ENCODE assay signal across 19 mouse cellular contexts in genomic region chr15:3408478-3408877, GRCm38 (mm10).
DNase-seq lines count a peak whose midpoint lies in the region; ATAC-seq and TF ChIP-seq lines count a peak whose summit lies in the region.
"Had no signal": no experiment of that assay in that cellular context is flagged by ENCODE, and none has a peak within 500 bp of the region (broad histone marks: within the 10 kb centered on the region; RNA-seq: fewer than 3 reads in every experiment).

No protein-coding gene starts in this region.

- TF ChIP-seq EP300 in lung, postnatal 0 days (IDR thresholded peaks at IDR 0.05): peak; percentile 75

- DNase-seq in kidney, postnatal 0 days (ENCODE audit: low spot score): peak; percentile 29
- DNase-seq in kidney, postnatal 4 days: no peak
- DNase-seq in lung, postnatal 0 days (ENCODE audit: low spot score): peak; percentile 73
- no peak for DNase-seq in lung, postnatal 36 days
- DNase-seq: adrenal gland, adult 2 months; adrenal gland, adult 8-10 months; adrenal gland, postnatal 10 days; adrenal gland, postnatal 14 days; adrenal gland, postnatal 25 days; adrenal gland, postnatal 36 days; B cell, adult 2 months; cerebellum, adult 11 months; cerebellum, adult 11-12 months; cerebellum, adult 18-20 months had no signal

- no peaks in the 10 kb centered on the region for H3K9me3 ChIP-seq in kidney, postnatal 0 days (replicated peaks; ENCODE audit: low read length)
- H3K9me3 ChIP-seq in lung, postnatal 0 days (ENCODE audit: low read length): no peaks in the 10 kb centered on the region
- H3K9me3 ChIP-seq: G1E had no signal

- H3K27me3 ChIP-seq in kidney, postnatal 0 days (ENCODE audit: insufficient read depth, low read length): no peaks in the 10 kb centered on the region
- no peaks in the 10 kb centered on the region for H3K27me3 ChIP-seq in lung, postnatal 0 days (replicated peaks; ENCODE audit: insufficient read depth, low read length)
- H3K27me3 ChIP-seq: CH12.LX, Patski had no signal

- H3K9ac ChIP-seq in kidney, postnatal 0 days (ENCODE audit: low read depth, low read length): no peak overlapping the region
- H3K9ac ChIP-seq in lung, postnatal 0 days (replicated peaks; ENCODE audit: low read depth): no peak overlapping the region

- H3K4me1 ChIP-seq in kidney, postnatal 0 days (replicated peaks; ENCODE audit: insufficient read depth, low read length): no peaks in the 10 kb centered on the region
- no peaks in the 10 kb centered on the region; the same call in 1 of the 2 replicates for H3K4me1 ChIP-seq in lung, postnatal 0 days (ENCODE audit: insufficient read depth, low read depth, low read length)

- H3K4me2 ChIP-seq in kidney, postnatal 0 days (ENCODE audit: low read length): no peak overlapping the region
- H3K4me2 ChIP-seq in lung, postnatal 0 days (replicated peaks; ENCODE audit: low read depth, low read length): no peak overlapping the region

- no peak for TF ChIP-seq CTCF in kidney, postnatal 0 days (IDR thresholded peaks at IDR 0.05; ENCODE audit: low read depth)
- no peak for TF ChIP-seq CTCF in lung, postnatal 0 days (IDR thresholded peaks at IDR 0.05)

- H3K4me3 ChIP-seq in kidney, postnatal 0 days (replicated peaks; ENCODE audit: low read depth, low read length): no peak overlapping the region
- no peak overlapping the region for H3K4me3 ChIP-seq in lung, postnatal 0 days (ENCODE audit: low read depth, low read length)

- WGBS in kidney, postnatal 0 days: 61% methylated on average over 4 of the region's 4 CpGs
- 30% methylated on average over 4 of the region's 4 CpGs for WGBS in lung, postnatal 0 days

- no peaks in the 10 kb centered on the region for H3K36me3 ChIP-seq in kidney, postnatal 0 days (ENCODE audit: insufficient read depth, low read length)
- no peaks in the 10 kb centered on the region for H3K36me3 ChIP-seq in lung, postnatal 0 days (ENCODE audit: insufficient read depth, low read length)
- H3K36me3 ChIP-seq: G1E had no signal

- no peak for ATAC-seq in kidney, postnatal 0 days (replicated peaks; ENCODE audit: low FRiP score, low read depth)
- ATAC-seq in lung, postnatal 0 days: peak; percentile 84
- ATAC-seq: activated CD4-positive, CD25-positive, alpha-beta regulatory T cell, adult 4 months; CD4-positive, CD25-positive, alpha-beta regulatory T cell, adult 4 months; Patski had no signal

- no peak overlapping the region for H3K27ac ChIP-seq in kidney, postnatal 0 days
- H3K27ac ChIP-seq in lung, postnatal 0 days (ENCODE audit: low read length): peak overlapping the region; percentile 7; the same call in 1 of the 2 replicates

Comparison
In these comparisons a context has a peak if more than half of its experiments do, and no peak if none do; other contexts are left out.
1. DNase-seq: peak in kidney, postnatal 0 days (single experiment) and lung, postnatal 0 days (single experiment); none in kidney, postnatal 4 days (0 of 2) and lung, postnatal 36 days (single experiment).